Mouse (Mus musculus): ENCODE data around the gene 9130213A22Rik.

9130213A22Rik gene

DNA sequence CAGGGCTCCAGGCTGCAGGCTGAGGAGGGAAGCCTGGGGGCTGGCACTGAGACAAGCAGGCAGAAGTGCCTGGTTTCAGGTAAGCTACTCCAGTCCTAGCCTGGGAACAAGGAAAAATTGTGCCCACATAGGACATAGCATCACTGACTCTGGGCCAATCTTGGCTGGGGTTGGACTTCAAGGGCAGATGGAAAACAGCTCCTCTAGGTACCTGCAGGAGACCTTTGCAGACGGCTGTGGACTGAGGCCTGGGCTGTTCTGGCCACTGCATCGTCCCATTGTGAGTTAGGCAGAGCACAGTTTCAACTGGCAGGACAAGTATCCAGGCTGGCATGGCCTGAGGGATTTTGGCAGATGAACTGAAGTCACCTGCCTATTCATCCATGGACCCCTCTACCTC, 16.6 kb downstream of the 9130213A22Rik start:
- peak in 1 of 2 experiments; percentile 15 for DNase-seq

DNA sequence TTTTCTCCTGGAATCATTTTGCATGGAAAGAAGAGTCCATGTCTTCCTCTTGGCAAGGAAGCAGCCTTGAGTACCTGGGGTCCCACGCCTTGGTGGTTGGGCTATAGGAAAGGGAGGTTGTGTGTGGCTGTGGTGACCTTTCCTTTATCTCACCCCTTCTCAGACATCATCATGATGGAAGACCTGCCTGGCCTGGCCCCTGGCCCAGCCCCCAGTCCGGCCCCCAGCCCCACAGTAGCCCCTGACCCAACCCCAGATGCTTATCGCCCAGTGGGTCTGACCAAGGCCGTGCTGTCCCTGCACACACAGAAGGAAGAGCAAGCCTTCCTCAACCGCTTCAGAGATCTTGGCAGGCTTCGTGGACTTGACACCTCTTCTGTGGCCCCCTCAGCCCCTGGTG, 17.2 kb downstream of the 9130213A22Rik start:
- DNase-seq, result no peak

DNA sequence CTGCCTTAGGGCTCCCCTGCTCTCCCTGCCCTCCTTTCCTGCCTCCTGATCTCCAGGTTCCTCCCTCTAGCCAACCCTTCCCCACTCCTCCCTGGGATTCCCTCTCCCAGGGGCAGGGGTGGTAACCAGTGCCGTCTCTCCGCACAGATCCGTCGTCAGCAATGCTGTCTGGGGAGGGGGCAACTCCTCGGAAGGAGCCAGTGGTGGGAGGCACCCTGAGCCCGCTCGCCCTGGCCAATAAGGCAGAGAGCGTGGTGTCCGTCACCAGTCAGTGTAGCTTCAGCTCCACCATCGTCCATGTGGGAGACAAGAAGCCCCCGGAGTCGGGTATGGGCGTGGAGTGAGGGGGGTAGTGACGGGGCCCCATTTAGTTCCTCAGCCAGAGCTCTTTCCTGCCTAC, 17.9 kb downstream of the 9130213A22Rik start:
- no peak for DNase-seq

DNA sequence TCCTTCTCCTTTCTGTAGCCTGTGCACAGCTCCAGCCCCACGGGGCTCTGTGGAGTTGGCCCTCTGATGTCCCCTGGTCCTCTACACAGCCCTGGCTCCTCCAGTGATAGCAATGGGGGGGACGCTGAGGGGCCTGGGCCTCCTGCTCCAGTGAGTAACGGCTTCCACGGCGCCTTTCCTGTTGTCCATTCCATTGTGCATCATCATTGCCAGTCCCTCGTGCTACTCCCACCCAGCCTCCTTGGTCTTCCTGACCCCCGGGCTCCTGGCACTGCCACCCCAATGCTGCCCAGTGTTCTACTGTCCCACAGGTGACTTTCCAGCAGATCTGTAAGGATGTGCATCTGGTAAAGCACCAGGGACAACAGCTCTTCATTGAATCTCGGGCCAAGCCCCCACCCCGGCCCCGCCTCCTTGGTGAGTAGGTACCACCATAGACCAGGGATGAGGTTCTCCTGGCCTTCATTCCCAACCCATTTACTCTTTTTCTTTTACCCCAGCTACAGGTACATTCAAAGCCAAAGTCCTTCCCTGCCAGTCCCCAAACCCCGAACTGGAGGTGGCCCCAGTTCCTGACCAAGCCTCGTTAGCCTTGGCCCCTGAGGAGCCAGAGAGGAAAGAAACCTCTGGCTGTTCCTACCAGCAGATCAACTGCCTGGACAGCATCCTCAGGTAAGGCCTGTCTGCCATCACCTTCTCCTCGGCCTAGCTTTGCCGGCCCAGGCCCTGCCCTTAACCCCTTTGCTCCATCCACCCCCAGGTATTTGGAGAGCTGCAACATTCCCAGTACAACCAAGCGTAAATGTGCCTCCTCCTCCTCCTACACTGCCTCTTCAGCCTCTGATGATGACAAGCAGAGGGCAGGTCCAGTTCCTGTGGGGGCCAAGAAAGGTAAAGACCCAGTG, 18.6 kb downstream of the 9130213A22Rik start:
- peak in 1 of 2 experiments; percentile 11 for DNase-seq

DNA sequence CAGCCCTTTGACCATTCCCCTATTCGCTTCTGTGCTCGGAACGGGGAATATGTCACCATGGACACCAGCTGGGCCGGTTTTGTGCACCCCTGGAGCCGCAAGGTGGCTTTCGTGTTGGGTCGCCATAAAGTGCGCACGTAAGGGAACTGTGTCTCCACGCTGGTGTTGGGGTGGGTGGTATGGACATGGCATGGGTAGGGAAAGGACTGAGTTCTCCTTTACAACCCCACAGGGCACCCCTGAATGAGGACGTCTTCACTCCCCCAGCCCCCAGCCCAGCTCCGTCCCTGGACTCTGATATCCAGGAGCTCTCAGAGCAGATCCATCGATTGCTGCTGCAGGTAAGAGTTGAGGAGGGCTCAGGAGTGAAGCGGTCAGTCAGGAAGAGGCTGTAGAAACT, 19.3 kb downstream of the 9130213A22Rik start:
- no peak for DNase-seq

DNA sequence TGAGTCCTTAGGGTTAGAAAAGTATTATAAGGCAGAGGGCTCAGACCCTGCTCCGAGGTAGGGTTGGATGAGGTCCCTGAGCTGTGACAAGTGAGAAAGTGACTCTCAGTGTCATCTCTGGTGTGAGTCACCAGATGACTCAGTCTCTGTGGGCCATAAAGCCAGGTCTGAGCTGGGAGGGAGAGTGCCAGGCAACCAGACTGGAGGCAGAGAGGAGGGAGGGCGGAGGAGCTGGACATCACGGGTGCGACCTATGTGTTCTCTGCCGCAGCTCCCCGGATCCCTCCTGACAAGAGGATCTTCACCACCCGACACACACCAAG, 20.0 kb downstream of the 9130213A22Rik start:
- DNase-seq, result no peak

DNA sequence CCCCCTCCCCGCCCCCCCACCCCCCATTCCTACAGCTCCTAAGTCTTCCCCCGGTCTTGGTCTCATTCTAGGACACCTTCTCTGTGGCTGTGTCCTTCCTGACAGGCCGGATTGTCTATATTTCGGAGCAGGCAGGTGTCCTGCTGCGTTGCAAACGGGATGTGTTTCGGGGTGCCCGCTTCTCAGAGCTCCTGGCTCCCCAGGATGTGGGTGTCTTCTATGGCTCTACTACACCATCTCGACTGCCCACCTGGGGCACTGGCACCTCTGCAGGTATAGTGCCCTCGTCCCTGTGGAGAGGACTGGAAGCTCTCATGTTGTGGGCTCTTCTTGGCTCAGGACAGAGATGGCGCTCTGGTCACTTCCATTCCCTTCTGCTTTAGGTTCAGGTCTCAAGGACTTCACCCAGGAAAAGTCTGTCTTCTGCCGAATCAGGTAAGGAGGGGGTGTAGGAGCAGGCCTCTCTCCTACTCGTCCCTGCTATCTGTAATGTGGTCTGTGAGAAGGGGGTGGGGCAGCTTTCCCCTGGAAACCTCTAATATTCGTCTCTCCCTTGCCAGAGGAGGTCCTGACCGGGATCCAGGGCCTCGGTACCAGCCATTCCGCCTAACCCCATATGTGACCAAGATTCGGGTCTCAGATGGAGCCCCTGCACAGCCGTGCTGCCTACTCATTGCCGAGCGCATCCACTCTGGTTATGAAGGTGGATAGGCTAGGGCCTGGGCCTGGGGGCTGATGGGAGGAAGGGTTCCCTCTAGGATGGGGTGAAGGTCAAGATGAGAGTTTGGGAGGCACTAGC, 20.6 kb downstream of the 9130213A22Rik start:
- DNase-seq, result peak in 1 of 2 experiments; percentile 12

DNA sequence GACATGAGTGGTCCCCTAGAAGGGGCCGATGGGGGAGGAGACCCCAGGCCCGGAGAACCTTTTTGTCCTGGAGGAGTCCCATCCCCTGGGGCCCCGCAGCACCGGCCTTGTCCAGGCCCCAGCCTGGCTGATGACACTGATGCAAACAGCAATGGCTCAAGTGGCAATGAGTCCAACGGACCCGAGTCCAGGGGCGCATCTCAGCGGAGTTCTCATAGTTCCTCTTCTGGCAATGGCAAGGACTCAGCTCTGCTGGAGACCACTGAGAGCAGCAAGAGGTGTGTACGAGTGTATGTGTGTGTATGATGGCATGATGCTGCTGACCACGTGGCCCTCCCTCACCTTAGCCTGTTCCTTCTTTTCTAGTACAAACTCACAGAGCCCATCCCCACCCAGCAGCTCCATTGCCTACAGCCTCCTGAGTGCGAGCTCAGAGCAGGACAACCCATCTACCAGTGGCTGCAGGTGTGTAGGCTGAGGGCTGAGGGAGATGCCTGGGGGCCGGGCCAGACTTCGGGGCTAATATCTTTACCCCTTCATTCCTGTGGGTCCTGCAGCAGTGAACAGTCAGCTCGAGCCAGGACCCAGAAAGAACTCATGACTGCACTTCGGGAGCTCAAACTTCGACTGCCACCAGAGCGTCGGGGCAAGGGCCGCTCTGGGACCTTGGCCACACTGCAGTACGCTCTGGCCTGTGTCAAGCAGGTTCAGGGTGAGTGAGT, 21.6 kb downstream of the 9130213A22Rik start:
- peak; percentile 30 to 34 for DNase-seq

DNA sequence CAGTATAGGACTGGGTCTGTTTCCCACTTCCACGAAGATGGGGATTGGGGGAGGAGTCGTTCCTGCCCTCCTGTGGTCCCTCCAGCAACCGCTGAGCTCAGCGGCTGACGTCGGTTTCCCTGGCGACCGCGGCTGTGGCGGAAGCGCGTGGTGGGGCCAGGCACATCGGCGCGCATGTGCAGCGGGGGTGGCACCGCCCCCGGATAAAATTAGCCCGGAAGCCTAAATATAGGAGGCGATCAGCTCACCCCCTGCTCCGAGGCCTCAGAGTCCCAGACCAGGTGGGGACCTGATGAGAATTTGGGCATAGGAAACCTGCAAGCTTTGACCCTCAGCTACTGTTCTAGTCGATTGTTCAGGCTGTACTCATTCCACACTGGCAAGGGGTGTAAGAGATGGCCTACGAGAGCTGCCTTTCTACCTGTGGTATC, 22.5 kb downstream of the 9130213A22Rik start:
- DNase-seq, result peak; percentile 88 to 92

DNA sequence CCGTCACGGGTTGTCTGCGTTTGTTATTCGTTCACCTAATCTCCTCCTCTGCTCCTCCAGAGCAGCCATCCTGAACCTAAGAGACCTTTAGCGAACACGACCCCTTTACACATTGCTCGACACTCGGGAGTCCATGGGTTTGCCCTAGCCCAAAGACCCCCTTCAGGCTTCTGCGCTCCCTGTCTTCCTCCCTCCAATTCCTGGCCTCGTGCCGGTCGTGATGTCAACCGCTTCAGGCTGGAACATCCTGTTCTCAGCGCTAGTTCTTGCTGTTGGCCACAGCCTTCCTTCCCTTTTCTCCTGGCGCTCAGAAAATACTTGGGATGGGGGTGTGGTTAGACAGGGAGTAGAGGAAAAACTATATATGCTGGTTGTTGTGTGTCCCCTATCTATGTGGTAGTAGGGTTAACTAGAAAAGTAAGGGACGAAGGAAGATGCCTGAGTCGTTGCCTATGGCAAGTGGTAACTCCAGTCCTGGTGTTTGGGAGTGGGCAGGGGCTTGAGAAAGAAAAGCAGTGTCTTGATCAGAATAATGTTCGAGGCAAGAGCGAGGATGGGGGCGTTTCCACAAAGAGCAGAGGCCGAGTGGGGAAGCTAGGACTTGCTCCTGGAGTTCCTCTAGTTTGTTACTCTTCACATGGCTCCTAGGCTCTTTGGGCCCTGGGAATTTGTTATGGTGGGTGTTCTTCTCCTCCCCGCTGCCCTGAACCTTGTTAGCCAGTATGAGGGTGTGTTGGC, 23.0 kb downstream of the 9130213A22Rik start:
- DNase-seq, result peak; percentile 89 to 91

DNA sequence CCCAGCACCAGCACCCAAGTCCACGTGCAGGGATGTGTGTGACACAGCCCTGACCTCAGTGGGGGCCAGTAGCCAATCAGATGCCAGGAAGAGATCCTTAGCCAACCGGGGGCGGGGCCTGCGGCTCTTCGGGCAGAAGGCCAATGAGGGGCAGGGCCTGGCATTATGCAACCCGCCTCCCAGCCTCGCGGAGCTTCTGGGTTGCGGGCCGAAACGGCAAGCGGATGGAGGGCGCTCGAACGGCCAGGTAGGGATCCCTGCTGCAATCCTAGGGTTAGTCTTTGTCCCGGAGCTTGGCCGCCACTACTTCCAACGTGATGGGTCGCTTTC, 23.7 kb downstream of the 9130213A22Rik start:
- DNase-seq, result peak; percentile 99

DNA sequence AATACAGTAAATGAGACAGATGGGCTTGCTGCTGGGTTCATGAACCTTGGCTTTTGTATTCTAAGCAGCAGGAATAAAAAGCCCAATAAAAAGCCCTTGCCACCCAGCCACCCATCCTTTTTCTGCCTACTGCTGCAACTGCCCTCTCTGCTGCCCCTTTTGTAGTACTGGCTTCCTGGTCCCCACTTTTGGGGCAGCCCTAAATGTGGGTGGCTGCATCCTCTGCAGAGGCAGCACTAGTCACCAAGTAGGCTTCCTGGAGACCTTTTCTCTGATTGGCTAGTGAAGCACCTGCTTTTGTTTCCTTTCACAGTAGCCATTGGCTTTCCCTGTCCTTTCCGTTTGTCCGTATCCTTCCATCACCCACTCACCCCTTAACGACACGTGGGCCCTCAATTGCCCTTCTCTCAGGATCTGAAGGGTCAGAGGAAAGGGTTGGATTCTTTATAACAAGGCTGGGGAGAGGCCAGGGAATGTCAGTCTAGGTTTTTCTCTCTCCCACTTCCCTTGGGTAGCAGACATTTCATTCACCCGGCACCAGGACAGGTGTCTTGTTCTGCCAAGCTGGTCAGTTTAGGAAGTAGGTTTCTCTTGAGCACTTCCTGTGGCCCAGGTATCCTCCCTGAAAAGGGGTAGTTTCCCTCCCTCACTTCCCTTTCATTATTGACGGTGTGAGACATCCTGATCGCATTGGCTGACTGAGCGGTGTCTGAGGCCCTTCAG, 24.2 kb downstream of the 9130213A22Rik start:
- no peak for DNase-seq

DNA sequence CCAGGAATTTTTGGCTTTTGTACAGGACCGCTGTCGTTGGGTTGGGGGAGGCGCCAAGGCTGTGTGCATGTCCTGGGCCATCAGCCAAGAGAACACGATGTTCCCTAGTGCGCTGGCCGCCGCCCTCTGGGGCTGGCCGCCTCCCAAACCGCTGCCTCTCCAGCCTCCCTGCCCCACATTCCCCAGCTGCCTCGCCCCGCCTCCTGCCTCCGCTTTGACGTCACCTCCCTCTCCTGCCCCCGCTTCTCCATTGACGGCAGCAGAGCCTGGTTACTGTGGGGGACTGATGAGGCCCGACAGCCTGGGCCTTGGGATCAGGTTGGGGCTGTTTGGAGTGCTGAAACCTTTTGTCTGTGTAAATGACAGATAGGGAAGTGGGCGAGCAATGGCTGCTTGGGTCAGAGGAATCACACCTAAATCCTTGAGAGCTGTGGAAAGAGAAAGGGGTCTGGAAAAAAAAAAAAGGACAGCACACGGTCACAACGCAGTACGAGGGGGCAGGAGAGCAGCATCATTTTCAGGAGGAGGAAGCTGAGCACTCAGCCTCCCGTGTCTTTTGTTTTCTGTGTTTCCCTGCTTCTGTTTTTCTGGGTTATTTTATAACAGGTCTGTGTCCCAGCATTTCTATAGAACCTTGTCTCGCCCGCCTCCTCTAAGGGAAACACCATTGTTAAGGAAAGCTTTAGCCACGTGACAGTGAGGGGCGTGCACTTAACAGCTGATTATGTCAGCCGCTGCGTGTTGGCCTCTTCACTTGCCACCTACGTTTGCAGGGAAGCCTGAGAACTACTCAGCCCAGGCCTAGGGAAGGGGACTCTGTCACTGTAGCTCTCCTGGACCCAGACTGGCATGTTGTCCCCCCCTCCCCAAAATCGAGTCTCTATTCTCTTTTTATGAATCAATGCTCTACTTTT, 25.1 kb downstream of the 9130213A22Rik start:
- peak; percentile 90 to 94 for DNase-seq

DNA sequence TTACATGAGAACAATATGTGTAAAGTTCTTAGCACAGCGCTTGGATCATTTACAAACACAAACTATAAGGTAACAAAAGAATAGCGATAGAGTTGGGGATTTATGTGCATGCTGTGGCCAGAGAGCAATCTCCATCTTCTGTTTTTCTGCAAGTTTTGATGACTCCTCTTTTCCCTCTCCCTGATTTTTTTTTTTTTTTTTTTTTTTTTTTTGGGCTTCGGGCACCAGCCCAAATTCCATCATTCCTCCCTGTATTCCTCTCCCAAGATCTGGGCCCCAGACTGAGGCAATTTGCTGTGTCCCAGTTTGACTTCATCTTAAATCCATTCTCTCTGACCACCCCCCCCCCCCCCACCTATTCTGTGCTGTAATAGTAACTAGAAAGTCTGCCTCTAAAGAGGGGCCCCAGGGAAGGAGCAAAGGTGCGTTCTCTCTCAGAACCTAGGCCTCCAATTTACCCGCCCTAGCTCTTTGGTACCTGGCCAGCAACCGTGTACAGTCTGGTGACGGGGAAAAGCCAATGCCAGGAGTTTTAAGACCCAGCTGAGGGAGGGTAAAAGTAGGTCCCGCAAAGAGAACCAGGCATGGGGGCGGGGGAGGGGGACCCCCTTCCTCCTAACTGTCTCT, 25.9 kb downstream of the 9130213A22Rik start:
- no peak for DNase-seq

DNA sequence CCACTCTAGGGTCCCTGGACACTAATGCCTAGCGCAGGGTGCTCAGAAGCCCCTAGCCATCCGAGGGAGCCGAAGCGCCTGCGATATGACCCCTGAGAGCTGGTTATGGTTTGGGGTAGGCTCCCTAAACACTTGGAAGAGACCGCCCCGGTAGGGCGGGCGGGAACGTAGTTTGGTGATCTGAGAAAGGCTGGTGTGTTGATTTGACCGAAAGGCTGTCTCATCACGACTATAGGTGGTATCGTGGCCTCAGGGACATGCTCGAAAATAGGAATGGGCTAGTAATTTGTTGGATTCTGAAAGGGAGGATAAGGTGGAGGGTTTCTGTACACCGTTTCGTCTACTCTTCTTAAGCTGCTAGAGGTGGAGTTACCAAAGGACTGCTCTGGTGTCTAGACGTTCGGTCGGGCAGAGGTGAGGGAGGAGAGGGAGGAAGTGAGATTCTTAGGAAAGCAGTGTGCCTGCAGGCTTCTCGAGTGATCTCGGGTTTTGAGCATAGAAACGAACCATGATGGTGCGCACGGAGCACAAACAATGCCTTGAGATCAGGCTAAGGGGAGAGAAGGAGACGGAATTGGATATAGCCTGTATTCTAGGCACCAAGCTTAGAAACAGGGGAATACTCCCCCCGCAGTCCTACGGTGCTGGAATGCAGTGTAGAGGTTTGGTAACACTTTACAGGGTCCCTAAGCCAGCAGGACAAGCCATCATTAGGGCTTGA, 26.7 kb downstream of the 9130213A22Rik start:
- no peak for DNase-seq

DNA sequence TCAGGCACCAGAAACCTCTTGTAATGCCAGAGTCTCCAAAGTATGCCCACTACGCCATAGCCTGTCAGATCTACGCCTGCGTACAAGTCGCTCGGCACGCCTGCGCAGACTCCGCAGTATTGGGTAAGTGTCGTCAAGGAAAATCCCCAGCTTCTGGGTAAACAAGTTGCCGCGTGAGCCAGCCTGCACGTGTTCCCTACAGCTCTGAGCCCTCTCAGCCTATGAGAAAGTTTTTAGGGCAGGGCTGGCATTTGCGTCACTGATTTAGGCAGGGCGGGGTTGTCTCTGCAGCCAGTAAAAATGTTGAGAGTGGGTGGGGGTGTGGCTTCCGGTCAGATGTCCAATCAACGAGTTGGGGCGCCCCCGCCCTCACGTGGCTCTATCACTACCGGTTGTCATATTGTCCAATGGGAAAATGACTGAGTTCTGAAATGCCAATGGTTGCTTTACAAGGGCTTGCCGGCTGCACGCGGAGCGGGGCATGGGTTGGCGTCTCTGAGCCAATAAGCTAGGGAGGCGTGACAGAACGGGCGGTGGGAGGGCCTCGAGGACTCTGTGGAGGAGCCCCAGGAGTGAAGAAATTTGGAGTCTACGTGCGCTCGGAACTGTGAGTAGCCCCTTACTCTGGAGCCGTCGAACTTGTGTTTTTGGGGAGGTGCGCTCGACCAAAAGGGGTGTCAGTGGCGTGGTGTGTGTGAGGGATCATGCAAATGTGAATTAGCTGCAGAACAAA, 27.5 kb downstream of the 9130213A22Rik start, which contains the start of gene Per1:
TSS of gene Per1 (plus strand) at position 521 of the 733 bp plus-strand sequence.
- peak; percentile 99 for DNase-seq

DNA sequence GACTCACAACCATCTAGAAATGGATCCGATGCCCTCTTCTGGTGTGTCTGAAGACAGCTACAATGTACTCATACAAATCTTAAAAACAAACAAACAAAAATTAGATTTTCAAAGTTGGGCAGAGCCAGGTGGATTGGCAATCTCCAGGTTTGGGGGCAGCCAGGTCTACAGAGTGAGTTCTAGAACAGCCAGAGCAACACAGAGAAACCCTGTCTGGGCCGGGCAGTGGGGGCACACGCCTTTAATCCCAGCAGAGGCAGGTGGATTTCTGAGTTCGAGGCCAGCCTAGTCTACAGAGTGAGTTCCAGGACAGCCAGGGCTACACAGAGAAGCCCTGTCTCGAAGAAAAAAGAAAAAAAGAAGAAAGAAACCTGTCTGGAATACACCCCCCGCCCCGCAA, 28.5 kb downstream of the 9130213A22Rik start:
- DNase-seq, result peak in 1 of 2 experiments; percentile 17

DNA sequence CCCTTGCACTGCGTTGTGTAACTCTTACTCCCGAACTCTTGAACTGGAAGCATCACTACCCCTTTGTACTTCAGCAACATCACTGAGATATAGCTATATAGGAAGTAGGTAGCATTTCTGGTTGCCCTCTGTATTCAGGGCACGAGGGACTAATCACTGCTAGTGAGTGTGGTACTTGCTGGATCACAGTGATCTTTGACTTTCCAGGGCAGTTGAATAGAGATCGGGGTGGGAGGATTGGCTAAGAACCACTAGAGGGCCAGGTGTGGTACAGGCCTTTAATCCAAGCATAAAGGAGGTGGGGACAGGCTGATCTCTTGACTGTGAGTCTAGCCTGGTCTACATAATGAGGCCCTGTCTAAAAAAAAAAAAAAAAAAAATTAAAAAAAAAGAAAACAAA, 29.5 kb downstream of the 9130213A22Rik start:
- DNase-seq, result peak in 1 of 2 experiments; percentile 30

DNA sequence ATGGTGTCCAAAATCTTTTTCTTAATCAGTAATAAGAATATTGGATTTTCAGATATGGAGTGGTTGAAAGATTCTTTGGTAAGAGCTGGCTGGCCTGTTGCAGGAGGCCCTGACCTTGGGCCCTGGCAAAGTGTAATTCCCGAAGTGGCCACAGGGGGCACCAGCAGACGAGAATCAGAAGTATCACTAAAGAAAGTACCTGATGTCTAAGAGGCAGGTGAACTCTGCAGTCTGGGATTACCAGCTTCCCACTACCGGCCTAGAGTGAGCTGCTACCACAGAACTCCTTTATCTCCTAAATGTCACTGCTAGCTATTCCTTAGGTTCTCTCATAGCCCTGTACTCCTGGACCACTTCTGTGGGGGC, 30.0 kb downstream of the 9130213A22Rik start:
- peak; percentile 93 to 97 for DNase-seq

Measured in cerebellum, postnatal 10 days (tissue).